Mouse (Mus musculus): ENCODE results near the gene Gm10778. TPM values are rescaled to one million over a fixed set of nuclear protein-coding genes. Genes with fewer than 3 reads are reported as not detected.

The Gm10778 gene
- polyA plus RNA-seq, 1 experiment from 2014 or later: 5.2 TPM

DNA sequence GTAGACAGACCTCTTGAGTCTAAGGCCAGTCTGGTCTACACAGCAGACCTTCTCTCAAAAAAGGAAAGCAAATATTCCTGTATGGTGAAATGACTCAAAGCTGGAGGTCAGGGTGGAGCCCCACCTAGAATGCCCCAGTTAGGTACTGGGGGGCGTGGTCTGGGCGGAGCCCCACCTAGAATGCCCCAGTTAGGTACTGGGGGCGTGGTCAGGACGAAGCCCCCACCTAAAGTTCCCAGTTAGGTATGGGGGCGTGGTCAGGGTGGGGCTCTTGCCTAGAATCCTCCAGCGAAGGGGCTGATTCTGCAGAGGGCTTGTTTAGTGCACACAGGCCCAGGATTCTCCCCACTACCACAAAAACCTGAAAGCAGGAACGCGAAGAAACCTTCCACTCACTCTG lies 25.4 kb upstream of the Gm10778 start:
- H3K9me3 ChIP-seq (ENCODE audit: control insufficient read depth, low read length): no peaks in the 10 kb centered on the region
- DNase-seq (ENCODE audit: low spot score) (no peak), ATAC-seq (replicated peaks; ENCODE audit: low FRiP score) (no peak)
- WGBS: 60% methylated on average over 8 of the region's 8 CpGs
- H3K9ac ChIP-seq (ENCODE audit: low read length): no peak overlapping the region
- H3K4me3 ChIP-seq (ENCODE audit: low read depth, low read length): no peak overlapping the region
- H3K4me1 ChIP-seq (replicated peaks; ENCODE audit: control insufficient read depth, insufficient read depth, low read length): peaks cover 8% of the 10 kb centered on the region
- no peak overlapping the region for H3K4me2 ChIP-seq (ENCODE audit: low read depth, low read length, severe bottlenecking)
- no peaks in the 10 kb centered on the region for H3K27me3 ChIP-seq (ENCODE audit: control insufficient read depth, insufficient read depth, low read length)
- H3K27ac ChIP-seq (ENCODE audit: low read depth, low read length): no peak overlapping the region
- H3K36me3 ChIP-seq (ENCODE audit: control insufficient read depth, insufficient read depth, low read length): no peaks in the 10 kb centered on the region; the same call in 1 of the 2 replicates

DNA sequence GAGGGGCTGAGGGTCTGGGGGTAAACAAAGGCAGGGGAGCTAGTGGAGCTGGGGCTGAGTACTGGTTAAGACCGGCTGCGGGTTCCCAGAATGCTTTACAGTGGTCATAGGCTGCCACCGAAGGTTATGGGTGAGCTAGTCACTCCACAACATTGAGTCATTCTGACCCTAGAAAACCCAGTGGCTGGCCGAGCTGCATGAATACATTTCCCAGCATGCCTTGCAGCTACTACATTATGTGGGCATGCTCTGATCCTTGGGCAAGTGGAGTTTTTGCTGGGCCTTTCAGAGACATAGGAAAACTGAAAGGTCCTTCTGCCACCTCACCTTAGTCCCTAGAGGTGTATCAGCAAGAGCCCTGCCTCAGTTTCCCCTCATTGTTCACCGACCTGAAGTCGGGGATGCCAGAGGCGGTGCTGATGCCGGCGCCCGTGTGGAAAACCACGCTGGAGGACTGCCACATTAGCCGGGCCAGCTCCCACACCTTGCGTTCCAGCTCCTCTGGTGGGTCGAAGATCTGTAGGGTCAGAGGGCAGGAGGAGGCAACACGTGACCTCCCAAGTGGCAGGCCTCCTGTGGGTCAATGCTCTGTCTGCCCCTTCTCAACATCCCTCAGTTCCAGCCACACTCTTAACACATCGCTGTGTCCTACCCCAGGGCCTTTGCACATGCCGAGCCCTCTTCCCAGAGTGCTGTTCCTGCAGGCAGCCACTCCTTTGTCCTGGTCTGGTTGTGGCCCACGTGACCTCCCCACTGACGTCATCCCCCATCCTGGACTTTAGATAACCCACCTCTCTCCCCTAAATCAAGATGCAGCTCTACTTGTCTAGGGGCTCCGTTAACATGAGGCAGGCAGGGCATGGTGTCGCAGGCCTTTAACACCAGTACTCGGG lies 22.5 kb upstream of the Gm10778 start:
- H3K27me3 ChIP-seq (ENCODE audit: control insufficient read depth, insufficient read depth, low read length): no peaks in the 10 kb centered on the region
- H3K4me1 ChIP-seq (replicated peaks; ENCODE audit: control insufficient read depth, insufficient read depth, low read length): peaks cover 8% of the 10 kb centered on the region
- DNase-seq (ENCODE audit: low spot score) (no peak), ATAC-seq (replicated peaks; ENCODE audit: low FRiP score) (peak; percentile 1; the same call in 1 of the 2 replicates)
- peak overlapping the region; percentile 82; the same call in 1 of the 2 replicates for H3K27ac ChIP-seq (ENCODE audit: low read depth, low read length)
- peak overlapping the region; percentile 85 for H3K9ac ChIP-seq (ENCODE audit: low read length)
- 93% methylated on average over 22 of the region's 22 CpGs for WGBS
- no peaks in the 10 kb centered on the region; the same call in 1 of the 2 replicates for H3K36me3 ChIP-seq (ENCODE audit: control insufficient read depth, insufficient read depth, low read length)
- H3K9me3 ChIP-seq (ENCODE audit: control insufficient read depth, low read length): no peaks in the 10 kb centered on the region
- H3K4me3 ChIP-seq (ENCODE audit: low read depth, low read length): peak overlapping the region; percentile 71
- peak overlapping the region; percentile 80 for H3K4me2 ChIP-seq (ENCODE audit: low read depth, low read length, severe bottlenecking)

DNA sequence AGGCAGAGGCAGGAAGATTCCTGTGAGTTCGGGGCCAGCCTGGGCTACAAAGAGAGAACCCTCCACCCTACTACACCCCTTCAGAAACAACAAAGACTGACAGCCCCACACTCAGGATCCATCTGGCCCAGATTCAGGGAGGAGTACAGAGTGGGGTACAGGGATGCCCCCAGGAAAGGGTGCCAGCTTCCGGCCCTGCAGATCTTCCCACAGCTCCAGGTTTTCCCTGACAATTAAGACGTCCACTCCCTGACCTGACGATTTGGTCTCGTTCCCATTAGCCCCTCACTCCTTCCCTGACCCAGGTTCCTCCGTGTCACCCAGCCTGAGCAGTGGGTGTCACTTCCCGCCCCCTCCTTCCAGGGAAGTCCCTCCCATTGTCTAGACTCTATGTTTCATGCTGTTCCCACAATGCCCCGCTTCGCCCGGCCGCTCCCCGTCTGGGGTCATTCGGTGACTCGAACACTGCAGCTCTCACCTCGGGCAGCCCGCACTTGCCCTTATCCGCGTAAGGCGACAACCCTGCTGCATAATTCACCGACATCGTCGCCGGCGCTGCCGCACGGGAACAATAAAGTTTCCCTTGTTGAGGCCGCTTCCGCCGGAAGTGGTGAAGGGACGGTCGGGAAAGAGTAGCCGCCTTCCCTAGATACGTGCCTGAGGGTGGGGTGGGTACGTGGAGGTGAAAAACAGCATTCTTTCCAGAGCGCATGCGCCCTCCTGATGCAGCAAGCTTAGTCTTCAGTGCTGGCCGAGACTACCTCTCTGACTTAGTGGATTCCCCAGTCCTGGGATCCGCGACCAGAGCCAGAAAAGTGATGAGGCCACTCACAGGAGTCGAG lies 21.6 kb upstream of the Gm10778 start, which contains the start of gene Sirt6:
Gene Sirt6 (minus strand): TSS at position 804 of the 842 bp plus-strand sequence.
- peak within 1 kb of the TSS; percentile 85 for H3K9ac ChIP-seq (ENCODE audit: low read length)
- H3K9me3 ChIP-seq (ENCODE audit: control insufficient read depth, low read length): no peaks in the 10 kb centered on the region
- peak within 1 kb of the TSS; percentile 82 for H3K27ac ChIP-seq (ENCODE audit: low read depth, low read length)
- ATAC-seq (replicated peaks; ENCODE audit: low FRiP score): peak; percentile 91
- DNase-seq (ENCODE audit: low spot score): peak; percentile 94
- WGBS: 5% methylated on average over 40 of the region's 40 CpGs
- peak within 1 kb of the TSS; percentile 80 for H3K4me2 ChIP-seq (ENCODE audit: low read depth, low read length, severe bottlenecking)
- H3K27me3 ChIP-seq (ENCODE audit: control insufficient read depth, insufficient read depth, low read length): no peaks in the 10 kb centered on the region
- peaks cover 8% of the 10 kb centered on the region for H3K4me1 ChIP-seq (replicated peaks; ENCODE audit: control insufficient read depth, insufficient read depth, low read length)
- H3K4me3 ChIP-seq (ENCODE audit: low read depth, low read length): peak within 1 kb of the TSS; percentile 71
- H3K36me3 ChIP-seq (ENCODE audit: control insufficient read depth, insufficient read depth, low read length): no peaks in the 10 kb centered on the region; the same call in 1 of the 2 replicates

DNA sequence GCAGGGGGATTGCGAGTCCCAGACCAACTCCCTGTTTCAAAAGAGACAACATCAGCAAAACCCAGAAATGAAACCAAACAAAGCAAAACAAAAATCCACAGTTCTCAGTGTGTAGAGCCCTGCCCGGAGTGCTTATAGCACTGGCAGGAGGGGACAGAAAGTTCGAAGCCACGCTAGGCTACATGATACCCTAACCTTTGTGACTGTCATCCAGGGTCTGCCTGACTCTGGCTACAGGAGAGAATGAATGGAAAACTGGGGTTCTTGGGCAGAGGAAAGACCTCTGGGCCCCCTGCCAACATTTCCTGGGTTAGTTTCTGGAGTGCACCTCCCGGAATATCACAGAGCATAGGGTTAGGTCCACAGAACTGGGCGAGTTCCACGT lies 21.0 kb upstream of the Gm10778 start:
- Histone ChIP-seq H3K9ac (ENCODE audit: low read length) (peak overlapping the region; percentile 85), H3K27ac (ENCODE audit: low read depth, low read length) (peak overlapping the region; percentile 82), H3K4me2 (ENCODE audit: low read depth, low read length, severe bottlenecking) (peak overlapping the region; percentile 80), H3K36me3 (ENCODE audit: control insufficient read depth, insufficient read depth, low read length) (no peaks in the 10 kb centered on the region; the same call in 1 of the 2 replicates), H3K4me1 (replicated peaks; ENCODE audit: control insufficient read depth, insufficient read depth, low read length) (peaks cover 8% of the 10 kb centered on the region), H3K4me3 (ENCODE audit: low read depth, low read length) (peak overlapping the region; percentile 71), H3K9me3 (ENCODE audit: control insufficient read depth, low read length) (no peaks in the 10 kb centered on the region), H3K27me3 (ENCODE audit: control insufficient read depth, insufficient read depth, low read length) (no peaks in the 10 kb centered on the region)
- ATAC-seq (replicated peaks; ENCODE audit: low FRiP score): peak; percentile 47
- WGBS: 68% methylated on average over 7 of the region's 7 CpGs
- no peak for DNase-seq (ENCODE audit: low spot score)

DNA sequence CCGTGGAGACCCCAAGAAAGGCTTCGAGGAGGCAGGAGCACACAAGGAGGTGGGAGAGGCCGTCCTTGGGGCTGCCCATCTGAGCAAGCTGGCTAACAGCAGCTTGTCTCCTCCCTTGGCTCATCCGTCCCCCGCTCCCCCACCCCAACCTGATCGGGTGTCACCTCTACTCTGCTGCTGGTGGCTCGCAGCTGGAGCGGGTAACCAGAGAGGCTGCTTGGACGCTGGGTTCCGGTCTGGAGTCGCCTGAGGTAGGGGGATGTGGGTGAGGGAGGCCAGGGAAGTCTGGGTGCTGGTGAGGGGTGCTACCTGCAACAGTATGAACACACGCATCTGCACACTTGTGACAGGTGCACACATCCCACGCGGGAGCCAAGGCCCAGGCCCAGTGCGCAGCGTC lies 20.5 kb upstream of the Gm10778 start, which contains the start of gene Ankrd24:
Gene Ankrd24 (plus strand): TSS at position 151 of the 400 bp plus-strand sequence.
- DNase-seq (ENCODE audit: low spot score) (no peak), ATAC-seq (replicated peaks; ENCODE audit: low FRiP score) (no peak)
- H3K4me2 ChIP-seq (ENCODE audit: low read depth, low read length, severe bottlenecking): peak within 1 kb of the TSS; percentile 80
- H3K9me3 ChIP-seq (ENCODE audit: control insufficient read depth, low read length): no peaks in the 10 kb centered on the region
- WGBS: 83% methylated on average over 16 of the region's 16 CpGs
- H3K27me3 ChIP-seq (ENCODE audit: control insufficient read depth, insufficient read depth, low read length): no peaks in the 10 kb centered on the region
- H3K4me3 ChIP-seq (ENCODE audit: low read depth, low read length): peak within 1 kb of the TSS; percentile 71
- peak within 1 kb of the TSS; percentile 82 for H3K27ac ChIP-seq (ENCODE audit: low read depth, low read length)
- peaks cover 8% of the 10 kb centered on the region for H3K4me1 ChIP-seq (replicated peaks; ENCODE audit: control insufficient read depth, insufficient read depth, low read length)
- no peaks in the 10 kb centered on the region; the same call in 1 of the 2 replicates for H3K36me3 ChIP-seq (ENCODE audit: control insufficient read depth, insufficient read depth, low read length)
- peak within 1 kb of the TSS; percentile 85 for H3K9ac ChIP-seq (ENCODE audit: low read length)

DNA sequence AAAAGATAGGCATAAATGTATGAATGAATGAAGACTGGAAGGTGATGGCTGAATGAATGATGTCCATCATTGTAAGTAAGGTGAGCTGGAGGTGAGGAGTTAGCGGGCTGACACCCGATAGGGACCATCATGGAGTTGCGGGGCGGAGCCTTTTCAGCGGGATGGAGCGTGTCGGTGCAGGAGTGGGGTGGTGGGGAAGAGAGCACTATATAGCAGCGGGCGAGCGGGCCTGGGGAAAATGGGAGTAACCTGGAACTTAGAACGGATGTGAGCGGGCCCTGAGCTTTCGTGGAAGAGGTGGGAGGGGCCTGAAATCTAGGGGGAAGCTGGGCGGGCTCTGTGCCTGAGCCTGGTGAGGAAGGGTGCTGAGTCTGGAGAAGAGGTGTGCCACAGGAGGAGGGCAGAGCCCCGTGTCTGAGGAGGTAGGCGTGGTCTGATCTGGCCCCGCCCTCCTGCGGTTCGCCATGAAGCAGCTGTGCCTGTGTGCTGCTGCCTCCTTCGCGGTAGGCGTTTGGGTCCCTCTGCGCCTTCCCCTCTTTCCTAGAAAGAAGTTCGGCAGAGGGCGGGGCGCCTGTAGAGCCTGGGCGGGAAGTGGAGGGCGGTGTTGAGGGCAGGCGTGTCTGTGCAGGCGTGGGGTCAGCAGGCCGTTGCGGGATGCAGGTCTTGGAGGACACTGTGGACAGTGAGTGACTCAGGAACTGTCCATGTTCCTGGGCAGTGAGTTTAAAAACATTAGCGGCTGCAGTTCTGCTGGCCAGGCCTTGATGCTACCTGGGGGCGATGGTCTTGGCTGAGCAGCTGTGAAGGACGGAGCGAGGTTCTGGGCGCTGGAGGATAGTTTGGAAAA lies 15.4 kb upstream of the Gm10778 start:
- H3K4me3 ChIP-seq (ENCODE audit: low read depth, low read length): peak overlapping the region; percentile 38
- H3K9me3 ChIP-seq (ENCODE audit: control insufficient read depth, low read length): no peaks in the 10 kb centered on the region
- no peaks in the 10 kb centered on the region for H3K36me3 ChIP-seq (ENCODE audit: control insufficient read depth, insufficient read depth, low read length)
- no peak overlapping the region for H3K27ac ChIP-seq (ENCODE audit: low read depth, low read length)
- WGBS: 4% methylated on average over 37 of the region's 37 CpGs
- DNase-seq (ENCODE audit: low spot score) (peak; percentile 92), ATAC-seq (replicated peaks; ENCODE audit: low FRiP score) (peak; percentile 92)
- peaks cover 4% of the 10 kb centered on the region for H3K4me1 ChIP-seq (replicated peaks; ENCODE audit: control insufficient read depth, insufficient read depth, low read length)
- H3K27me3 ChIP-seq (ENCODE audit: control insufficient read depth, insufficient read depth, low read length): no peaks in the 10 kb centered on the region
- H3K9ac ChIP-seq (ENCODE audit: low read length): peak overlapping the region; percentile 58
- H3K4me2 ChIP-seq (ENCODE audit: low read depth, low read length, severe bottlenecking): peak overlapping the region; percentile 71

DNA sequence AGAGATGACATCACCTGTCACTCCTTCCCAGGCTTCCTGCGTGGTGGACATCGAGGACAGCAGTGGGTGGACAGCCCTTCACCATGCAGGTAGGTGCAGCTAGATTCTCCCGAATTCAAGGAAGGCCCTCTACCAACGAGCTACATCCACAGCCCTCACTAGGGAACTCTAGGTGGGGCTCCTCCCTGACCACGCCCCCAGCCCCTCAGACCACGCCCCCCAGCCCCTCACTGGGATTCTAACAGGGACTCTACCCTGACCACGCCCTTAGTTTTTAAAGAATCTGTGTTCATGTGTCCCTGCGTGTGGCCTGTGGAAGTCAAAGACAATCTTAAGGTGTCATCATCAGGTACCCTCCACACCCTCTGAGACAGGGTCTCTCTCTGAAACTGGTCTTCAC lies 12.5 kb upstream of the Gm10778 start:
- H3K4me1 ChIP-seq (replicated peaks; ENCODE audit: control insufficient read depth, insufficient read depth, low read length): peaks cover 4% of the 10 kb centered on the region; the same call in 1 of the 2 replicates
- ATAC-seq (replicated peaks; ENCODE audit: low FRiP score) (no peak), DNase-seq (ENCODE audit: low spot score) (peak; percentile 49)
- H3K9ac ChIP-seq (ENCODE audit: low read length): no peak overlapping the region
- H3K4me3 ChIP-seq (ENCODE audit: low read depth, low read length): no peak overlapping the region
- H3K36me3 ChIP-seq (ENCODE audit: control insufficient read depth, insufficient read depth, low read length): no peaks in the 10 kb centered on the region
- WGBS: 20% methylated on average over 8 of the region's 8 CpGs
- no peak overlapping the region for H3K27ac ChIP-seq (ENCODE audit: low read depth, low read length)
- H3K27me3 ChIP-seq (ENCODE audit: control insufficient read depth, insufficient read depth, low read length): no peaks in the 10 kb centered on the region
- H3K4me2 ChIP-seq (ENCODE audit: low read depth, low read length, severe bottlenecking): no peak overlapping the region
- no peaks in the 10 kb centered on the region for H3K9me3 ChIP-seq (ENCODE audit: control insufficient read depth, low read length)

Data from forebrain, embryonic 11.5 days (tissue).